Mouse (Mus musculus) G1E (cell line): Measurements from ENCODE around the gene Pm20d2. TPM values are rescaled to one million over a fixed set of nuclear protein-coding genes. Genes with fewer than 3 reads are reported as not detected.

Source experiments
- ATAC-seq: 2 replicates; pipeline ENCODE4 v1.8.0; 2016; ENCODE audit warnings: mild to moderate bottlenecking; ENCODE audit not compliant: insufficient number of reproducible peaks, poor library complexity, low FRiP score, severe bottlenecking; ENCODE audit errors: extremely low read depth
- DNase-seq: peaks from one replicate; pipeline ENCODE4 v3.0.0; 2012; ENCODE audit warnings: low spot score
- H3K27me3 ChIP-seq: 2 replicates; pipeline ENCODE4 v1.6.1; 2012; ENCODE audit warnings: mild to moderate bottlenecking, low read length, inconsistent platforms; ENCODE audit not compliant: insufficient read depth
- H3K36me3 ChIP-seq: replicated peaks from 2 replicates; pipeline ENCODE3; 2012; ENCODE audit warnings: mild to moderate bottlenecking, inconsistent platforms
- H3K4me1 ChIP-seq: 2 replicates; pipeline ENCODE4 v1.6.1; 2012; ENCODE audit warnings: low read depth, low read length, inconsistent platforms, mixed read lengths; ENCODE audit not compliant: insufficient read depth
- H3K4me3 ChIP-seq: 2 replicates; pipeline ENCODE4 v1.5.1; 2012; ENCODE audit warnings: low read depth, mild to moderate bottlenecking, inconsistent platforms, low read length, moderate library complexity, mixed read lengths
- H3K9me3 ChIP-seq: replicated peaks from 2 replicates; pipeline ENCODE4 v1.6.1; 2012; ENCODE audit warnings: inconsistent platforms
- CTCF ChIP-seq: IDR thresholded peaks from 2 replicates; pipeline ENCODE4 v1.5.1; 2012; ENCODE audit warnings: low read depth, low read length, inconsistent platforms, mixed read lengths
- GATA1 ChIP-seq: IDR thresholded peaks from 2 replicates; pipeline ENCODE4 v1.6.1; 2012; ENCODE audit warnings: borderline replicate concordance, low read length, inconsistent platforms, mixed read lengths
- GATA2 ChIP-seq: IDR thresholded peaks from 2 replicates; pipeline ENCODE4 v1.6.1; 2012; ENCODE audit warnings: low read depth, low read length, inconsistent platforms, borderline replicate concordance
- POLR2AphosphoS5 ChIP-seq: IDR thresholded peaks from 2 replicates; pipeline ENCODE4 v1.6.1; 2012; ENCODE audit warnings: low read depth, low read length, inconsistent platforms; ENCODE audit not compliant: insufficient replicate concordance
- TAL1 ChIP-seq: conservative IDR thresholded peaks from 2 replicates; pipeline ENCODE4 v1.6.1; 2012; ENCODE audit warnings: low read depth, low read length, inconsistent platforms, mixed read lengths
- polyA plus RNA-seq: library from polyadenylated mRNA; stranded (reverse); fragments of >175 nt; gene quantifications from 2 replicates; pipeline ENCODE4 v1.2.3, GENCODE M21; 2012
- total RNA-seq, 2 experiments: library from RNA; stranded (forward) in 1 of 2; stranded (reverse) in 1 of 2; fragments of 200-1000 nt in 1 of 2; fragments of >200 nt in 1 of 2; fragmentation: Nextera tagmentation in 1 of 2; gene quantifications; 2 replicates each; pipeline ENCODE4 v1.2.3; 2014 to 2017

The Pm20d2 gene
- total and polyA plus RNA-seq, 3 experiments: not detected

DNA sequence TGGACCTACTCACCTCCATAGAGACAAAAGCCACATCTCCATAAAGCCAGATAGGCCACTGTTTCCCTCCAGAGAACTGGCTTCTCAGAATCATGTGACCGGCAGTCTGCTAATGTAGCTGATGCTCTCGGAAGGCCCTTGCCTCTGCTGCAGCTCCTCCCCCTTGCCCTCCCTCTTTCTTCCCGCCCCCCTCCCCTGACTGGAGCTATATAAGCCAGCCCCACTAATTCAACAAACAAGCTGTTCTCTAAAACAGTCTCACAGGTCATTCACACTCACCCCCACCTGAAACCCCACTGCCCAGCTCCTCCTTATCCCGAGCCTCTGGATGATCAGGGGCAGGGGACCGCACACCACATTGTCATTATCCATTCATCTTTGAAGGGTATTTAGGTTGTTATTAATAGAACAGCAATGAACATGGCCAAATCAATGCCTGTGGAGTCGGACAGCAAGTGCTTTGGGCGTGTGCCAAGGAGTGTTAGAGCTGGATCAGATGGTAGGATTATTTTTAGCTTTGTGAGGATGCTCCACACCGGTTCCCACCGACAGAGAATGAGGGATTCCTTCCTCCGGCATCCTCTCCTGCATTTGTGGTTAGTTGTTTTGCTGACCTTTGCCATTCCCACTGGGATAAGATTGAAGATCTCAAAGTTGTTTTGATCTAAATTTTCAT, 64.0 kb downstream of the Pm20d2 start:
- Histone ChIP-seq H3K36me3 (no peaks in the 10 kb centered on the region), H3K9me3 (no peaks in the 10 kb centered on the region), H3K4me3 (no peak overlapping the region), H3K4me1 (no peaks in the 10 kb centered on the region), H3K27me3 (no peaks in the 10 kb centered on the region)
- no peak for ATAC-seq
- no peak for TF ChIP-seq POLR2AphosphoS5
- no peak for TF ChIP-seq TAL1
- no peak for TF ChIP-seq GATA1
- TF ChIP-seq CTCF: no peak
- TF ChIP-seq GATA2: no peak
- no peak for DNase-seq

DNA sequence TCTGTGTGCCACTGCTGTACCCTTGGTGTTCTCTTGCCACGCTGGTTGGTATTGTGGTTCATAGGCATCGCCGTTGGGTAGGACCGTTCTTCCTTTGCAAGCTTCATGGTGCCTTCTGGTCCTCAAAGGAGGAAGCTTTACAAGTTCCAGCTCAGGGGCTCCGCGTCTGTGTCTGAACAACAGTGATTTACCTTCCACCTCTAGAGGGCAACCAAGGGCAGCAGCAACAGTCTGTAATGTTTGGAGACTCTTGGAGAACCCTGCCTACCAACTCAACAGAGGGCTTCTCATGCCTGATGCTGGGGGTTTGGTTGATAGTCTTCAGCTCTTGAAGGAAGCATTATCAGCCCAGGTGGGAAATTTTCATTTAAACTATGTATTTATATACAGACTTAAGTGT, 65.0 kb downstream of the Pm20d2 start:
- TF ChIP-seq TAL1 (no peak), GATA2 (no peak), GATA1 (no peak), CTCF (no peak), POLR2AphosphoS5 (no peak)
- ATAC-seq (no peak), DNase-seq (no peak)
- Histone ChIP-seq H3K27me3 (peaks cover 3% of the 10 kb centered on the region; the same call in 1 of the 2 replicates), H3K4me3 (no peak overlapping the region), H3K36me3 (no peaks in the 10 kb centered on the region), H3K4me1 (no peaks in the 10 kb centered on the region), H3K9me3 (no peaks in the 10 kb centered on the region)

Other genes with a start within 250 kb of the Pm20d2 start
- gene Ankrd6, start 238.9 kb downstream of the Pm20d2 start, total RNA-seq (2014; fragmentation: Nextera tagmentation): 3.1 and 3.9 TPM in 2 replicates
- gene Ankrd6, start 238.9 kb downstream of the Pm20d2 start, total RNA-seq (2017): 4.1 and 5.9 TPM in 2 replicates
- 0.34 and 0.61 TPM in 2 replicates for gene Ankrd6, start 238.9 kb downstream of the Pm20d2 start, polyA plus RNA-seq
- 6.9 and 9.1 TPM in 2 replicates for gene Rragd, start 206.7 kb downstream of the Pm20d2 start, total RNA-seq (2014; fragmentation: Nextera tagmentation)
- 38.4 and 44.3 TPM in 2 replicates for gene Rragd, start 206.7 kb downstream of the Pm20d2 start, total RNA-seq (2017)
- gene Rragd, start 206.7 kb downstream of the Pm20d2 start, polyA plus RNA-seq: 0.49 and 0.61 TPM in 2 replicates
- 73.5 and 85.3 TPM in 2 replicates for gene Ube2j1, start 158.3 kb downstream of the Pm20d2 start, total RNA-seq (2014; fragmentation: Nextera tagmentation)
- 44.8 and 48.1 TPM in 2 replicates for gene Ube2j1, start 158.3 kb downstream of the Pm20d2 start, total RNA-seq (2017)
- 31.8 and 32.3 TPM in 2 replicates for gene Ube2j1, start 158.3 kb downstream of the Pm20d2 start, polyA plus RNA-seq
- gene Gabrr2, start 126.7 kb downstream of the Pm20d2 start, total RNA-seq (2014; fragmentation: Nextera tagmentation): 1.5 TPM in 1 of 2 replicates, not detected in the other
- gene Gabrr2, start 126.7 kb downstream of the Pm20d2 start, total RNA-seq (2017): 0.22 TPM in 1 of 2 replicates, not detected in the other
- gene Gabrr2, start 126.7 kb downstream of the Pm20d2 start, polyA plus RNA-seq: not detected in 2 replicates
- not detected in 2 replicates for gene Gabrr1, start 57.2 kb downstream of the Pm20d2 start, total RNA-seq (2014; fragmentation: Nextera tagmentation)
- 0.05 TPM in 1 of 2 replicates, not detected in the other for gene Gabrr1, start 57.2 kb downstream of the Pm20d2 start, total RNA-seq (2017)
- gene Gabrr1, start 57.2 kb downstream of the Pm20d2 start, polyA plus RNA-seq: not detected in 2 replicates
- not detected in 2 replicates for gene Srsf12, start 19.3 kb upstream of the Pm20d2 start, total RNA-seq (2014; fragmentation: Nextera tagmentation)
- gene Srsf12, start 19.3 kb upstream of the Pm20d2 start, total RNA-seq (2017): 0.05 TPM in 1 of 2 replicates, not detected in the other
- gene Srsf12, start 19.3 kb upstream of the Pm20d2 start, polyA plus RNA-seq: not detected in 2 replicates
- 160 and 191 TPM in 2 replicates for gene Pnrc1, start 100.4 kb upstream of the Pm20d2 start, total RNA-seq (2014; fragmentation: Nextera tagmentation)
- 77.3 and 97.7 TPM in 2 replicates for gene Pnrc1, start 100.4 kb upstream of the Pm20d2 start, total RNA-seq (2017)
- gene Pnrc1, start 100.4 kb upstream of the Pm20d2 start, polyA plus RNA-seq: 93.8 and 111 TPM in 2 replicates
- gene Rngtt, start 120.6 kb upstream of the Pm20d2 start, total RNA-seq (2014; fragmentation: Nextera tagmentation): 33.1 and 35.7 TPM in 2 replicates
- 35.7 and 46.2 TPM in 2 replicates for gene Rngtt, start 120.6 kb upstream of the Pm20d2 start, total RNA-seq (2017)
- gene Rngtt, start 120.6 kb upstream of the Pm20d2 start, polyA plus RNA-seq: 4.4 and 5.6 TPM in 2 replicates